Mouse (Mus musculus): Measurements from ENCODE around the gene Mecr.
A peak's percentile ranks its signal among the peaks of the same experiment; 100 is the strongest.
"Not testable (repeated sequence)": the region's sequence is repeated elsewhere in the genome, so short reads cannot be mapped to it uniquely, and the experiment has no call there.

Gene Mecr

GRCm38 (mm10) chr4:131843290-131843743, at the start of gene Mecr:
Mecr (plus strand) TSS chr4:131843470.
- peak; percentile 94 for DNase-seq (ENCODE audit: low read depth, low spot score)

- no peak for DNase-seq (ENCODE audit: low read depth, low spot score)
Measured at GRCm38 (mm10) chr4:131796312-131797080, 46.8 kb upstream of the Mecr start.

GRCm38 (mm10) chr4:131797483-131797882, 45.8 kb upstream of the Mecr start:
- no peak for DNase-seq (ENCODE audit: low read depth, low spot score)

GRCm38 (mm10) chr4:131797920-131798319, 45.4 kb upstream of the Mecr start:
- peak; percentile 87 for DNase-seq (ENCODE audit: low read depth, low spot score)

- DNase-seq (ENCODE audit: low read depth, low spot score), result peak; percentile 61
Measured at GRCm38 (mm10) chr4:131798968-131799367, 44.3 kb upstream of the Mecr start.

GRCm38 (mm10) chr4:131803846-131804245, 39.4 kb upstream of the Mecr start:
- no peak for DNase-seq (ENCODE audit: low read depth, low spot score)

- not testable (repeated sequence) for DNase-seq (ENCODE audit: low read depth, low spot score)
Measured at GRCm38 (mm10) chr4:131804732-131805131, 38.5 kb upstream of the Mecr start.

GRCm38 (mm10) chr4:131805255-131805654, 38.0 kb upstream of the Mecr start:
- no peak for DNase-seq (ENCODE audit: low read depth, low spot score)

GRCm38 (mm10) chr4:131812458-131812857, 30.8 kb upstream of the Mecr start:
- DNase-seq (ENCODE audit: low read depth, low spot score), result no peak

- DNase-seq (ENCODE audit: low read depth, low spot score), result no peak
Measured at GRCm38 (mm10) chr4:131813798-131814197, 29.5 kb upstream of the Mecr start.

GRCm38 (mm10) chr4:131814869-131815268, 28.4 kb upstream of the Mecr start:
- DNase-seq (ENCODE audit: low read depth, low spot score), result no peak

GRCm38 (mm10) chr4:131815774-131816173, 27.5 kb upstream of the Mecr start:
- DNase-seq (ENCODE audit: low read depth, low spot score), result no peak

- peak; percentile 71 for DNase-seq (ENCODE audit: low read depth, low spot score)
Measured at GRCm38 (mm10) chr4:131818926-131819325, 24.3 kb upstream of the Mecr start.

- DNase-seq (ENCODE audit: low read depth, low spot score), result no peak
Measured at GRCm38 (mm10) chr4:131821161-131821731, 22.0 kb upstream of the Mecr start.

- no peak for DNase-seq (ENCODE audit: low read depth, low spot score)
Measured at GRCm38 (mm10) chr4:131822583-131822982, 20.7 kb upstream of the Mecr start.

- no peak for DNase-seq (ENCODE audit: low read depth, low spot score)
Measured at GRCm38 (mm10) chr4:131824939-131825338, 18.3 kb upstream of the Mecr start.

- DNase-seq (ENCODE audit: low read depth, low spot score), result peak; percentile 43
Measured at GRCm38 (mm10) chr4:131825830-131826229, 17.4 kb upstream of the Mecr start.

GRCm38 (mm10) chr4:131826905-131827304, 16.4 kb upstream of the Mecr start:
- DNase-seq (ENCODE audit: low read depth, low spot score), result peak; percentile 79

GRCm38 (mm10) chr4:131829123-131829522, 14.1 kb upstream of the Mecr start:
- no peak for DNase-seq (ENCODE audit: low read depth, low spot score)

GRCm38 (mm10) chr4:131831546-131832045, 11.7 kb upstream of the Mecr start:
- no peak for DNase-seq (ENCODE audit: low read depth, low spot score)

GRCm38 (mm10) chr4:131832759-131833407, 10.4 kb upstream of the Mecr start:
- DNase-seq (ENCODE audit: low read depth, low spot score), result no peak

GRCm38 (mm10) chr4:131833971-131834609, 9.2 kb upstream of the Mecr start:
- DNase-seq (ENCODE audit: low read depth, low spot score), result peak; percentile 34

Measured in R1 (cell line).